Mouse (Mus musculus): ENCODE measurements at regions not wholly inside any gene's neighbourhood (a gene's known extent, or its start where the extent isn't known, plus 50 kb on each side); places are given as distances from the start of the nearest gene placed in this dataset.

GRCm38 (mm10) chr16:87130733-87131640, 223.0 kb upstream of the N6amt1 start:
- TF ChIP-seq CTCF (IDR thresholded peaks at IDR 0.05; ENCODE audit: low read depth, low read length) (no peak), POLR2A (IDR thresholded peaks at IDR 0.05; ENCODE audit: extremely low read depth, insufficient read depth, low read length) (no peak)

Measured in liver, adult 2 months (tissue).